Mouse (Mus musculus) megakaryocyte, adult 5-6 weeks (primary cell): Measurements from ENCODE around the gene Prm3. TPM values are rescaled to one million over a fixed set of nuclear protein-coding genes. Genes with fewer than 3 reads are reported as not detected.

ENCODE experiments used
- ATAC-seq: 2 replicates; pipeline ENCODE4 v1.8.0; 2016; ENCODE audit warnings: mild to moderate bottlenecking, inconsistent platforms; ENCODE audit not compliant: poor library complexity, severe bottlenecking
- total RNA-seq, 2 experiments: library from RNA; stranded (forward) in 1 of 2; stranded (reverse) in 1 of 2; fragments of 153-499, 151-499 nt in 1 of 2; fragments of 221-1000, 200-1000 nt in 1 of 2; gene quantifications; 2 replicates each; pipeline versions ENCODE4 v1.2.3 to v1.2.4; 2015 to 2017

The Prm3 gene
- total RNA-seq, 2 experiments from 2014 or later: not detected

- ATAC-seq: peak; percentile 58
These were observed 18.8 kb downstream of the Prm3 start for GRCm38 (mm10) chr16:10771769-10772510.

GRCm38 (mm10) chr16:10770531-10771325 lies 20.0 kb downstream of the Prm3 start:
- ATAC-seq: no peak

GRCm38 (mm10) chr16:10769661-10770060 lies 21.1 kb downstream of the Prm3 start:
- ATAC-seq: peak; percentile 38

- peak; percentile 87 for ATAC-seq
These were observed 21.9 kb downstream of the Prm3 start for GRCm38 (mm10) chr16:10768821-10769220.

GRCm38 (mm10) chr16:10767158-10767557 lies 23.6 kb downstream of the Prm3 start:
- 0 out of 2 replicates have a peak, but pooled peaks have one; percentile 25 for ATAC-seq

GRCm38 (mm10) chr16:10764323-10764722 lies 26.4 kb downstream of the Prm3 start:
- ATAC-seq: no peak

GRCm38 (mm10) chr16:10763540-10764264 lies 27.0 kb downstream of the Prm3 start:
- no peak for ATAC-seq

- ATAC-seq: no peak
These were observed 28.0 kb downstream of the Prm3 start for GRCm38 (mm10) chr16:10762569-10763180.

- ATAC-seq: no peak
These were observed 29.5 kb downstream of the Prm3 start for GRCm38 (mm10) chr16:10761182-10761581.

- ATAC-seq: no peak
These were observed 34.5 kb downstream of the Prm3 start for GRCm38 (mm10) chr16:10756168-10756567.

- no peak for ATAC-seq
These were observed 36.0 kb downstream of the Prm3 start for GRCm38 (mm10) chr16:10754521-10755296.

GRCm38 (mm10) chr16:10749824-10750223 lies 40.9 kb downstream of the Prm3 start:
- no peak for ATAC-seq

GRCm38 (mm10) chr16:10749226-10749625 lies 41.5 kb downstream of the Prm3 start:
- ATAC-seq: no peak

- peak; percentile 61 for ATAC-seq
These were observed 49.6 kb downstream of the Prm3 start for GRCm38 (mm10) chr16:10741082-10741481.

Other genes with a start within 250 kb of the Prm3 start
- gene Dexi, start 247.9 kb downstream of the Prm3 start, total RNA-seq (2015): 5.9 and 6.0 TPM in 2 replicates
- 4.3 and 7.0 TPM in 2 replicates for gene Dexi, start 247.9 kb downstream of the Prm3 start, total RNA-seq (2017)
- 26.8 and 28.8 TPM in 2 replicates for gene Clec16a, start 245.6 kb downstream of the Prm3 start, total RNA-seq (2015)
- 19.4 and 20.7 TPM in 2 replicates for gene Clec16a, start 245.6 kb downstream of the Prm3 start, total RNA-seq (2017)
- gene Socs1, start 5.4 kb downstream of the Prm3 start, total RNA-seq (2015): 0.54 and 0.59 TPM in 2 replicates
- gene Socs1, start 5.4 kb downstream of the Prm3 start, total RNA-seq (2017): 0.73 and 1.7 TPM in 2 replicates
- not detected in 2 replicates for gene Tnp2, start 2.3 kb downstream of the Prm3 start, total RNA-seq (2015)
- not detected in 2 replicates for gene Tnp2, start 2.3 kb downstream of the Prm3 start, total RNA-seq (2017)
- not detected in 2 replicates for gene Prm2, start 5.2 kb upstream of the Prm3 start, total RNA-seq (2015)
- gene Prm2, start 5.2 kb upstream of the Prm3 start, total RNA-seq (2017): not detected in 2 replicates
- gene Prm1, start 14.9 kb upstream of the Prm3 start, total RNA-seq (2015): not detected in 2 replicates
- gene Prm1, start 14.9 kb upstream of the Prm3 start, total RNA-seq (2017): not detected in 2 replicates
- gene Gm11172, start 22.0 kb upstream of the Prm3 start, total RNA-seq (2015): not detected in 2 replicates
- gene Gm11172, start 22.0 kb upstream of the Prm3 start, total RNA-seq (2017): not detected in 2 replicates
- 3.6 and 4.8 TPM in 2 replicates for gene Rmi2, start 44.1 kb upstream of the Prm3 start, total RNA-seq (2015)
- gene Rmi2, start 44.1 kb upstream of the Prm3 start, total RNA-seq (2017): 2.9 TPM in 2 replicates